In genomic region chr17:83353011-83353410, GRCm38 (mm10) we compare ENCODE assay signal across 8 mouse cellular contexts. TPM values are rescaled to one million over a fixed set of nuclear protein-coding genes. Genes with fewer than 3 reads are reported as not detected.
A peak's percentile ranks its signal among the peaks of the same experiment; 100 is the strongest.
DNase-seq lines count a peak whose midpoint lies in the region; ATAC-seq and TF ChIP-seq lines count a peak whose summit lies in the region.

No protein-coding gene starts in this region.

- no peak overlapping the region for H3K9ac ChIP-seq in forebrain, postnatal 0 days
- no peak overlapping the region for H3K9ac ChIP-seq in liver, embryonic 15.5 days

- H3K4me3 ChIP-seq in forebrain, postnatal 0 days (ENCODE audit: low read depth, low read length): no peak overlapping the region
- 0 out of 2 replicates have a peak overlapping the region, but pooled peaks have one; percentile 13 for H3K4me3 ChIP-seq in liver, embryonic 15.5 days (replicated peaks)

- H3K27me3 ChIP-seq in forebrain, postnatal 0 days (ENCODE audit: insufficient read depth, low read length): no peaks in the 10 kb centered on the region
- peaks cover 22% of the 10 kb centered on the region for H3K27me3 ChIP-seq in liver, embryonic 15.5 days

- peaks cover 6% of the 10 kb centered on the region; the same call in 1 of the 2 replicates for H3K4me1 ChIP-seq in forebrain, postnatal 0 days (ENCODE audit: insufficient read depth)
- peaks cover 37% of the 10 kb centered on the region for H3K4me1 ChIP-seq in liver, embryonic 15.5 days (replicated peaks)

- 14% methylated on average over 5 of the region's 5 CpGs for WGBS in forebrain, postnatal 0 days
- WGBS in liver, embryonic 15.5 days (ENCODE audit: insufficient replicate concordance): 22% methylated on average over 5 of the region's 5 CpGs

- DNase-seq in heart, adult 11 months: peak; percentile 28
- no peak for DNase-seq in heart, postnatal 25 days (ENCODE audit: low spot score)
- peak; percentile 70 for DNase-seq in A20 (ENCODE audit: low read depth, low spot score)
- no peak for DNase-seq in forebrain, postnatal 0 days
- no peak for DNase-seq in adrenal gland, postnatal 25 days
- no peak for DNase-seq in adrenal gland, adult 8-10 months
- DNase-seq in cerebellum, postnatal 36 days: no peak

- TF ChIP-seq CTCF in forebrain, postnatal 0 days (IDR thresholded peaks at IDR 0.05; ENCODE audit: low read depth): no peak

- no peaks in the 10 kb centered on the region for H3K9me3 ChIP-seq in forebrain, postnatal 0 days (ENCODE audit: low read length)
- no peaks in the 10 kb centered on the region for H3K9me3 ChIP-seq in liver, embryonic 15.5 days (replicated peaks)

- ATAC-seq in forebrain, postnatal 0 days: no peak
- ATAC-seq in liver, embryonic 15.5 days (ENCODE audit: insufficient read depth): no peak

- H3K27ac ChIP-seq in forebrain, postnatal 0 days (ENCODE audit: low read depth, low read length): no peak overlapping the region
- no peak overlapping the region; the same call in 1 of the 2 replicates for H3K27ac ChIP-seq in liver, embryonic 15.5 days (replicated peaks)

- no peaks in the 10 kb centered on the region for H3K36me3 ChIP-seq in forebrain, postnatal 0 days (ENCODE audit: insufficient read depth)
- no peaks in the 10 kb centered on the region for H3K36me3 ChIP-seq in liver, embryonic 15.5 days (replicated peaks)

- intact Hi-C loops in heart, postnatal 25 days (cut with DNase I): loop anchor here (5.0 to 10.0 kb wide), 4 partner anchors 44 to 159 kb away; partner anchors contain the start of gene Pkdcc

- peak overlapping the region; percentile 16; the same call in 1 of the 2 replicates for H3K4me2 ChIP-seq in forebrain, postnatal 0 days (ENCODE audit: low read depth)
- peak overlapping the region; percentile 96 for H3K4me2 ChIP-seq in liver, embryonic 15.5 days

RNA-seq across cellular contexts. Expression of gene Eml4, which starts 2.3 kb away (rescaled TPM):
- 1 to 10 TPM; 5.1 to 6.1 TPM for total RNA-seq in heart, postnatal 25 days (2021)
- total RNA-seq in forebrain, postnatal 0 days (2014; rRNA removed): 51.5 and 58.7 TPM in 2 replicates
- polyA plus RNA-seq in forebrain, postnatal 0 days (2015; fragmentation: Nextera tagmentation; extraction: Ambion mirVana): 12.9 and 20.0 TPM in 2 replicates
- polyA plus RNA-seq in liver, embryonic 15.5 days (2015; fragmentation: Nextera tagmentation; extraction: Ambion mirVana): 4.4 and 5.8 TPM in 2 replicates
- total RNA-seq in adrenal gland, postnatal 25 days (2021): 25.9 and 28.0 TPM in 2 replicates
- 10 to 100 TPM; 19.0 to 25.1 (median 22.4) TPM for total RNA-seq in adrenal gland, adult 8-10 months (2022)

Comparison
In these comparisons a context has a peak if more than half of its experiments do, and no peak if none do; other contexts are left out.
1. DNase-seq: peak in heart, adult 11 months (single experiment) and A20 (single experiment); none in heart, postnatal 25 days (single experiment), forebrain, postnatal 0 days (single experiment), adrenal gland, postnatal 25 days (single experiment), adrenal gland, adult 8-10 months (single experiment) and cerebellum, postnatal 36 days (0 of 2).